Mouse (Mus musculus): Measurements from ENCODE around the gene Rin3. TPM values are rescaled to one million over a fixed set of nuclear protein-coding genes. Genes with fewer than 3 reads are reported as not detected.
A peak's percentile ranks its signal among the peaks of the same experiment; 100 is the strongest.

The Rin3 gene
- polyA plus RNA-seq, 1 experiment from 2014 or later: 15.4 TPM

- no peak overlapping the region for H3K4me3 ChIP-seq (ENCODE audit: low read depth, low read length)
- 84% methylated on average over 4 of the region's 4 CpGs for WGBS
- no peak for ATAC-seq (ENCODE audit: insufficient read depth)
Measured at GRCm38 (mm10) chr12:102250316-102250715, 32.5 kb upstream of the Rin3 start.

GRCm38 (mm10) chr12:102251070-102251469 lies 31.8 kb upstream of the Rin3 start:
- H3K27ac ChIP-seq (ENCODE audit: low read depth): no peak overlapping the region
- no peak for DNase-seq
- H3K36me3 ChIP-seq (ENCODE audit: insufficient read depth): no peaks in the 10 kb centered on the region
- H3K4me2 ChIP-seq: no peak overlapping the region
- 69% methylated on average over 3 of the region's 3 CpGs for WGBS
- H3K9ac ChIP-seq: no peak overlapping the region
- no peaks in the 10 kb centered on the region for H3K27me3 ChIP-seq (ENCODE audit: insufficient read depth, low read length)
- ATAC-seq (ENCODE audit: insufficient read depth): no peak
- H3K4me1 ChIP-seq (ENCODE audit: insufficient read depth): no peaks in the 10 kb centered on the region
- H3K4me3 ChIP-seq (ENCODE audit: low read depth, low read length): no peak overlapping the region
- no peak for TF ChIP-seq CTCF (IDR thresholded peaks at IDR 0.05; ENCODE audit: low read depth)
- H3K9me3 ChIP-seq (ENCODE audit: low read depth, low read length): no peaks in the 10 kb centered on the region

More at GRCm38 (mm10) chr12:102250316-102250715, 32.5 kb upstream of the Rin3 start:
- H3K36me3 ChIP-seq (ENCODE audit: insufficient read depth): no peaks in the 10 kb centered on the region
- no peaks in the 10 kb centered on the region for H3K9me3 ChIP-seq (ENCODE audit: low read depth, low read length)
- H3K9ac ChIP-seq: no peak overlapping the region
- H3K27ac ChIP-seq (ENCODE audit: low read depth): no peak overlapping the region
- H3K4me1 ChIP-seq (ENCODE audit: insufficient read depth): no peaks in the 10 kb centered on the region
- no peak for DNase-seq
- no peak for TF ChIP-seq CTCF (IDR thresholded peaks at IDR 0.05; ENCODE audit: low read depth)
- H3K27me3 ChIP-seq (ENCODE audit: insufficient read depth, low read length): no peaks in the 10 kb centered on the region
- no peak overlapping the region for H3K4me2 ChIP-seq

- Histone ChIP-seq H3K27me3 (ENCODE audit: insufficient read depth, low read length) (no peaks in the 10 kb centered on the region), H3K4me3 (ENCODE audit: low read depth, low read length) (no peak overlapping the region), H3K4me2 (no peak overlapping the region), H3K4me1 (ENCODE audit: insufficient read depth) (no peaks in the 10 kb centered on the region), H3K9ac (no peak overlapping the region), H3K9me3 (ENCODE audit: low read depth, low read length) (no peaks in the 10 kb centered on the region), H3K36me3 (ENCODE audit: insufficient read depth) (no peaks in the 10 kb centered on the region), H3K27ac (ENCODE audit: low read depth) (no peak overlapping the region)
- DNase-seq (peak; percentile 47), ATAC-seq (ENCODE audit: insufficient read depth) (no peak)
- 50% methylated on average over 3 of the region's 3 CpGs for WGBS
- peak; percentile 40 for TF ChIP-seq CTCF (IDR thresholded peaks at IDR 0.05; ENCODE audit: low read depth)
Measured at GRCm38 (mm10) chr12:102251985-102252384, 30.9 kb upstream of the Rin3 start.

- H3K4me1 ChIP-seq (ENCODE audit: insufficient read depth): no peaks in the 10 kb centered on the region
- ATAC-seq (ENCODE audit: insufficient read depth) (no peak), DNase-seq (no peak)
- 59% methylated on average over 1 of the region's 1 CpGs for WGBS
- no peak overlapping the region for H3K9ac ChIP-seq
- no peak overlapping the region for H3K4me3 ChIP-seq (ENCODE audit: low read depth, low read length)
- H3K9me3 ChIP-seq (ENCODE audit: low read depth, low read length): no peaks in the 10 kb centered on the region
- TF ChIP-seq CTCF (IDR thresholded peaks at IDR 0.05; ENCODE audit: low read depth): no peak
- no peak overlapping the region for H3K4me2 ChIP-seq
- H3K36me3 ChIP-seq (ENCODE audit: insufficient read depth): no peaks in the 10 kb centered on the region
- no peaks in the 10 kb centered on the region for H3K27me3 ChIP-seq (ENCODE audit: insufficient read depth, low read length)
- H3K27ac ChIP-seq (ENCODE audit: low read depth): no peak overlapping the region
Measured at GRCm38 (mm10) chr12:102252525-102252924, 30.3 kb upstream of the Rin3 start.

GRCm38 (mm10) chr12:102255012-102255411 lies 27.8 kb upstream of the Rin3 start:
- Histone ChIP-seq H3K27me3 (ENCODE audit: insufficient read depth, low read length) (no peaks in the 10 kb centered on the region), H3K4me2 (no peak overlapping the region), H3K4me3 (ENCODE audit: low read depth, low read length) (no peak overlapping the region), H3K36me3 (ENCODE audit: insufficient read depth) (no peaks in the 10 kb centered on the region), H3K4me1 (ENCODE audit: insufficient read depth) (no peaks in the 10 kb centered on the region), H3K9ac (no peak overlapping the region), H3K9me3 (ENCODE audit: low read depth, low read length) (no peaks in the 10 kb centered on the region), H3K27ac (ENCODE audit: low read depth) (no peak overlapping the region)
- peak; percentile 24 for DNase-seq
- no peak for ATAC-seq (ENCODE audit: insufficient read depth)
- 0 out of 2 replicates have a peak, but pooled peaks have one; percentile 28 for TF ChIP-seq CTCF (IDR thresholded peaks at IDR 0.05; ENCODE audit: low read depth)

GRCm38 (mm10) chr12:102258522-102259112 lies 24.2 kb upstream of the Rin3 start:
- no peaks in the 10 kb centered on the region for H3K27me3 ChIP-seq (ENCODE audit: insufficient read depth, low read length)
- no peaks in the 10 kb centered on the region for H3K36me3 ChIP-seq (ENCODE audit: insufficient read depth)
- H3K4me3 ChIP-seq (ENCODE audit: low read depth, low read length): no peak overlapping the region
- TF ChIP-seq CTCF (IDR thresholded peaks at IDR 0.05; ENCODE audit: low read depth): no peak
- H3K4me1 ChIP-seq (ENCODE audit: insufficient read depth): peaks cover 10% of the 10 kb centered on the region
- DNase-seq (peak; percentile 11), ATAC-seq (ENCODE audit: insufficient read depth) (no peak)
- H3K27ac ChIP-seq (ENCODE audit: low read depth): no peak overlapping the region
- no peak overlapping the region for H3K9ac ChIP-seq
- H3K9me3 ChIP-seq (ENCODE audit: low read depth, low read length): no peaks in the 10 kb centered on the region
- H3K4me2 ChIP-seq: no peak overlapping the region
- 65% methylated on average over 3 of the region's 3 CpGs for WGBS

GRCm38 (mm10) chr12:102261933-102262396 lies 20.9 kb upstream of the Rin3 start:
- ATAC-seq (ENCODE audit: insufficient read depth): peak; percentile 79
- Histone ChIP-seq H3K27ac (ENCODE audit: low read depth) (0 out of 2 replicates have a peak overlapping the region, but pooled peaks have one; percentile 9), H3K4me3 (ENCODE audit: low read depth, low read length) (no peak overlapping the region), H3K9me3 (ENCODE audit: low read depth, low read length) (no peaks in the 10 kb centered on the region), H3K36me3 (ENCODE audit: insufficient read depth) (no peaks in the 10 kb centered on the region), H3K9ac (no peak overlapping the region), H3K27me3 (ENCODE audit: insufficient read depth, low read length) (no peaks in the 10 kb centered on the region), H3K4me1 (ENCODE audit: insufficient read depth) (peaks cover 10% of the 10 kb centered on the region), H3K4me2 (no peak overlapping the region)
- WGBS: 13% methylated on average over 8 of the region's 8 CpGs
- TF ChIP-seq CTCF (IDR thresholded peaks at IDR 0.05; ENCODE audit: low read depth): no peak
- peak; percentile 78 for DNase-seq
